ENCODE assay signal across 22 mouse cellular contexts in the genomic region with DNA sequence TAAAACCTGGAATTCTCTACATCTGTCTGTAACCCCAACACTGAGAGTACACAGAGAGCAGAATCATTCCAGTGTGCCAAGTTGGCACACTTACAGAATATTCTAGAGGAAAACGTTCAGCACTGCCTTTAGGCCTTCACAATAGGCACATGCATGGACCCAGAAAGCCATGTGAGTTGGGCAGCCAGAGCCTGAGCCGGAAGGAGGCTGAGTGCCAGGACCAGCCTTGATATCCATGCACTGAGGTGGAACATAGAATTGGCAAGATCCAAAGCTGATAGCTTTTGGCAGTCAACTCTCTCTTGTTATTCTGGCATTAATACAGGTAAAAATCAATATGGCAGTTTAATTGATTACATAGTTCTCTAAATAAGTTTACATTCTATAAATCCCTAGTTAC. TPM values are rescaled to one million over a fixed set of nuclear protein-coding genes. Genes with fewer than 3 reads are reported as not detected.
"Had no signal": no experiment of that assay in that cellular context is flagged by ENCODE, and none has a peak within 500 bp of the region (broad histone marks: within the 10 kb centered on the region; RNA-seq: fewer than 3 reads in every experiment).

No protein-coding gene starts in this region.

- H3K4me2 ChIP-seq: limb, embryonic 13.5 days; liver, embryonic 11.5 days; liver, embryonic 15.5 days; lung, embryonic 14.5 days; midbrain, embryonic 12.5 days; stomach, embryonic 15.5 days had no signal

- H3K4me1 ChIP-seq: limb, embryonic 13.5 days; liver, embryonic 15.5 days; megakaryocyte, embryonic 14.5 days; midbrain, embryonic 12.5 days; stomach, embryonic 15.5 days had no signal

- H3K27me3 ChIP-seq: limb, embryonic 13.5 days; liver, embryonic 15.5 days; megakaryocyte, embryonic 14.5 days; midbrain, embryonic 12.5 days; stomach, embryonic 15.5 days had no signal

- H3K9ac ChIP-seq: limb, embryonic 13.5 days; liver, embryonic 15.5 days; lung, embryonic 14.5 days; midbrain, embryonic 12.5 days; stomach, embryonic 15.5 days had no signal

- H3K9me3 ChIP-seq: limb, embryonic 13.5 days; liver, embryonic 15.5 days; midbrain, embryonic 12.5 days; stomach, embryonic 15.5 days had no signal

- ATAC-seq: inflammation-experienced regulatory T-cells, adult 6 months; intestine, postnatal 0 days; midbrain, embryonic 16.5 days had no signal

- DNase-seq: kidney, postnatal 14 days; lung, embryonic 14.5 days; lung, postnatal 10 days; lung, postnatal 4 days; right cerebral cortex, postnatal 14 days; thymus, adult 2 months; thymus, postnatal 25 days had no signal

- H3K36me3 ChIP-seq: limb, embryonic 13.5 days; liver, embryonic 15.5 days; midbrain, embryonic 12.5 days; stomach, embryonic 15.5 days had no signal

- H3K4me3 ChIP-seq: left cerebral cortex, adult 2 months; limb, embryonic 13.5 days; liver, embryonic 15.5 days; megakaryocyte, embryonic 14.5 days; midbrain, embryonic 12.5 days; stomach, embryonic 15.5 days had no signal

- H3K27ac ChIP-seq: left cerebral cortex, adult 2 months; limb, embryonic 13.5 days; liver, embryonic 15.5 days; midbrain, embryonic 12.5 days; stomach, embryonic 15.5 days had no signal

RNA-seq across cellular contexts. Expression of a gene that starts 0.9 kb away (rescaled TPM):
- total RNA-seq: layer of hippocampus, postnatal 25 days; left cerebral cortex, adult 2 months; left cerebral cortex, postnatal 25 days had no signal
- polyA plus RNA-seq: inflammation-experienced regulatory T-cells, adult 6 months; intestine, postnatal 0 days; kidney, embryonic 14.5 days; liver, embryonic 11.5 days; liver, embryonic 15.5 days; lung, embryonic 14.5 days; midbrain, embryonic 12.5 days; midbrain, embryonic 16.5 days; neural tube, embryonic 14.5 days; spleen, adult 2 months; stomach, embryonic 15.5 days; thymus, adult 2 months had no signal
